Mouse (Mus musculus): Measurements from ENCODE around the gene Sufu. TPM values are rescaled to one million over a fixed set of nuclear protein-coding genes. Genes with fewer than 3 reads are reported as not detected.

The Sufu gene
- total RNA-seq, 2 experiments from 2014 or later, result 17.0 to 19.1 TPM

DNA sequence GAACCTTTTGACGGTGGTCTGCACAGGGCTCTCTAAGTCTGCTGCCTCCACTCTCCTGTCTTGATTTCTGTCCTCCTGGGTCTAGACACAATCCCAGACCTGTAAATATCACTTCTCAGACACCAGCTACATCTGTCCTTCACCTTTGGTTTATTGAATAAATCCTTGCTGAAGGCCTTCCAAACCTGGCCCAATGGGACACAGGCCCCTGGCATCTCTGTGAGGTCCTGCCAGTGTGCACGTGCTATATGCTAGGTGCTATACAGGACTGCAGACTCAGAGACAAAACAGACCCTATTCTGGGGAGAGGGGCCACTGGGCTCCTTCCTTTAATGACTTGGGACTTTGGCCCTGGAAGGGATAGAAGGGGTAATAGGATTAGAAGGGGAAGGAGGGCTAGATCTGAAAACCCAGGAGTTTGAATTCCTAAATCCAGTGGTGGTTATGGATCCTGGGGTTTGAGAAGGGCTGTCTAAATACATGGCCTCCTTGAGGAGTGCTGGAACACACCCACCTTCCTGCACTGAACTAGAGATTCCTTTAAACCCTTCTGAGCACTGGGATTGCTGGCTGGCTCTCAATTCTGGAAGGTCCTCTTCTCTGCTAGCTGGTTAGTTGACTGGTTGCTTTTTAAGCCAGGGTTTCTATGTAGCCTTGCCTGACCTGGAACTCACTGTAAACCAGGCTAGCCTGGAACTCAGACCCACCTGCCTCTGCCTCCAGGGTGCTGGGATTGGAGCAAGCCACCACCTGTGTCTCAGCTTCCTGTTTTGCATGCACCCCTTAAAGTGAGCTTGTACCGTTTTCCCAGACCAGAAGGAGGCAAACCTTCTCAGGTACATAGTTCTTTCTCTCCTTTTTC is 120.2 kb downstream of the Sufu start:
- DNase-seq, result no peak

DNA sequence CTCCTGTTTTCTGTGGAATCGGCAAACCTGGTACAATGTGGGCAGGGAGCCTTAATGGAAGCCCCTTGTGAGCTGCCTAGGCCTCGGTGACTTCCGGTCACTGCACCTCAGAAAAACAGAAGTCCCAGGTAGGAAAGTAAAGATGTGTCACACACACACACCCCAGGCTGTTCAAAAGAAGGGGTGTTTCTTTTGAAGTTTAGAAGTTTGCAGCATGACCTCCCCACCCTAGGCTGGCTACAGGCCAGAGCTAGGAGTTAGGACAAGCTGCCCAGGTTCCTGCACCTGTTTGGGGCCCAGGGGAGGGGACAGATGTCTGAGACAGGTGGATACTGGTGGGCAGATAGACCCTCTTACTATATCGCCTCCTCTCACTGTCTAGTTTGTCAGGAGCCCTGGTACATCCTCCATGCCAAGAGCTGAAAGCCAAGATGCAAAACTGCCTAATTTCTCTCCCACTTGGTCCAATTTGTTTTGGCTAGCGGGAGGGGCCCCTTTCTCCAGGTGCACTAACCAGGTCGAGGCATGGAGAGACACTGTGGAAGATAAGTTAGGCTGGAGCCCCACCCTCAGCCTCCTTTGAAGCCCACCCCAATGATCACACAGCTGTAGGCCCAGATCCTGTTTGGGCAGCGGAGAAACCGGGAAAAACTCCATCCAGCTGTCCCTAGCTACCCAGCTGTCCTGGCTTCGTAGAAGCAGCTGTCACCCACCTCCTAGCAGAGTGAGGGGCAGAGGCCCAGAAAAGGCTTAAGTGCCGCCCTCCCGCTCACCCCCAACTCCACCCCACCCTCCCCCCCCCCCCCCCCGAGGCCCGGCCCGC is 121.0 kb downstream of the Sufu start:
- DNase-seq, result no peak

DNA sequence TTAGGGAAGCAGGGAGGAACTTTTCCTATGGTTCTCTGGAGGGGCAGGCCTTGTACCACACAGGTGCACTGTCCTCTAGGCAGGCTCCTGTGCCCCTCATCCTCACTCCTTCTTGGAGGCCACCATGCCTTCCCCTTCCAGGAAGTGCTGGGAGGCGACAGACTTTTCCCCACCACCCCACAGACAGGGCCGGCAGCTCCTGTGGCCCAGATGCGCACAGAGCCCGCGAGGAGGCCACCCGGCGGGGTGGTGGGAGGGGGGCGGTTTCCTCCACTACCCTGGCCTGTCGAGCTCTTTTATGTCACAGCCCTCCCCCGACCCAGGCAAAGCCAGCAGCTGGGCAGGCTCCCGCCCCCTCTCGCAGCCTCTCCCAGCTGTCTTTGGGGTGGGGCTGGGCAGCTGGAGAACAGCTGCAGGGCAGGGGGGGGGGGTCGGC is 121.7 kb downstream of the Sufu start:
- peak; percentile 65 for DNase-seq

DNA sequence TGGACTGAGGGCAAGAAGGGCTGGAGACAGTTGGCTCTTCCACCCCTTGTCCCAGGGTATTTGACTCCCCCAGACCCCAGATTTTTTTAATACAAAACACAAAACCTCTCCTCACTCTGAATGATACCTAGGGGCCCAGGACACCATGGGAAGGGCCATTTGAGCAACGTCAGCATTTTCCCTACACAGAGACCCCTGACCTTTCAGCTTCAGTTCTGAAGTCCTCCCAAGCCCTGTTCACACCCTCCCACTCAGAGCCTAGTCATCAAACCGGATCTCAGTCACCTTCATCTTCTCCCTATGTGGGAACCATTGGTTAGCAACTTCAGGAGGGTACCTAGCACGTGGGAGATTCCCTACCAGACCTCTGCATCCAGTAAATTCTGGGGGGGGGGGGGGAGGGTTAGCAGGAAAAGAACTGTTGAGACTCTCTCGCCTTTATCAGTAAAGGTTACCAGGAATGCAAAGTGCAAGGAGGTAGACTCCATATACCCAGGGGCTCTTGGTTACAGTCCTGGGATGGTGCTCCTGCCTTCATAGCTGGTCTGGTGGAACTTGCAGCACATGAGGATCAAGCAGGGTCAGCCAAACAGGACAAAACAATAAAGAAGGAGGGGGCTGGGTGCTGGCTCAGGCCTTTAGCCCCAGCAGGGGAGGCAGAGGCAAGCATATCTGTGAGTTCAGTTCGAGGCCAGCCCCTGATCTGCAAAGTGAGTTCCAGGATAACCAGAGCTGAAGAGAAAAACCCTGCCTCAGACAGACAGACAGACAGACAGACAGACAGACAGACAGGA is 122.3 kb downstream of the Sufu start:
- no peak for DNase-seq

DNA sequence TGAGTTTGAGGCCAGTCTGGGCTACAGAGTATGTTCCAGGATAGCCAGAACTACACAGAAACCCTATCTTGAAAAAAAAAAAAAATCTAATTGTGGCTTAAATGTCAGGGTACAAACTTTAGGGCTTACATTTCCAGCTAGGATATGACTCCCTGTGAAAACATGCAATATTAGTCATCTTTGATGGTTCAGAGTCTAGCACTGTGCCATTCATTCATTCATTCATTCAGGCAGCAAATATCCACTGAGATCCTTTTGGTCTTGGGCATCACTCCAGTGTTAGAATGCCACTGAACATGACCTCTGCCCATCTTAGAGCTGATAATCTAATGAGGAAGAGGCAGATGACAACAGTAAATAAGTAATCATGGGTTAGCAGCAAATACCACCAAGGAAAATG is 125.0 kb downstream of the Sufu start:
- DNase-seq, result no peak

DNA sequence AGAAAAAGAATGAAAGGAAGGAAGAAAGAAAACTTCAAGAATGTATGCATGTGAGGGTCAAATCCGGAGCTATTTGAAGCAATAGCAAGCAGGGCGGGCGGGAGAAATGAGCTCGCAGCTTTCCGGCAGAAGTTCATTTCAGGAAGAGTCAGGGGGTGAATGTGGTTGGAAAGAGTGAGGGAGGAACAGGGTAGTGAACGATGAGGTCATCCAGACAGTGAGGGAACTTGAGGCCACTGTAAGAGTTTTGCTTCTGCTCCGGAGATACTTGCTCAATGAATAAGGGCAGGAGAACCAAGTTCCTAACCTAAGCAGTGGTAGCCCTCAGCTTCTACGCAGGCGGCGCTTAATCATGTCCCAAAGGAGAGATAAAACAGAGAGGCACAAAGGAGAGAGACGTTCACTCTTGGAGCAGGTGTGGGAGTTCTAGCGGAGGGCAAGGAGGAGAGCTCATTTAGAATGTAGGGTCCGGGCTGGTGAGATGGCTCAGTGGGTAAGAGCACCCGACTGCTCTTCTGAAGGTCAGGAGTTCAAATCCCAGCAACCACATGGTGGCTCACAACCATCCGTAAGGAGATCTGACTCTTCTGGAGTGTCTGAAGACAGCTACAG is 125.8 kb downstream of the Sufu start:
- DNase-seq, result peak; percentile 17

DNA sequence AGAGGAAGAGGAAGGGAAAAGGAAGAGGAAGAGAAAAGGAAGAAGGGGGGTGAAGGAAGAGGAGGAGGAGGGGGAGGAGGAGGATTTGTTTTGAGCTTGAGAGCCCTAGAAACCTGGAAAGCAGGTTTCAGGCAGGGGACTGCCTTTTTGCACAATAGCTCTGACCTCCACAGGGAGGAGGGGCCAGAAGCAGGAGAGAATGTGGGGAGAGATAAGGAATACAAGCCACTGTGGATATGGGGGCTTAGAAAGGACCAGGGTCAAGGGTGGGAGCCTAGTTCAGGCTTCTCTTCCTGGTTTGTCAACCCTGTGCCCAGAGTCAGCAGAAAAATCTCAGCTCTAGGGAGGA is 126.4 kb downstream of the Sufu start:
- DNase-seq, result no peak

DNA sequence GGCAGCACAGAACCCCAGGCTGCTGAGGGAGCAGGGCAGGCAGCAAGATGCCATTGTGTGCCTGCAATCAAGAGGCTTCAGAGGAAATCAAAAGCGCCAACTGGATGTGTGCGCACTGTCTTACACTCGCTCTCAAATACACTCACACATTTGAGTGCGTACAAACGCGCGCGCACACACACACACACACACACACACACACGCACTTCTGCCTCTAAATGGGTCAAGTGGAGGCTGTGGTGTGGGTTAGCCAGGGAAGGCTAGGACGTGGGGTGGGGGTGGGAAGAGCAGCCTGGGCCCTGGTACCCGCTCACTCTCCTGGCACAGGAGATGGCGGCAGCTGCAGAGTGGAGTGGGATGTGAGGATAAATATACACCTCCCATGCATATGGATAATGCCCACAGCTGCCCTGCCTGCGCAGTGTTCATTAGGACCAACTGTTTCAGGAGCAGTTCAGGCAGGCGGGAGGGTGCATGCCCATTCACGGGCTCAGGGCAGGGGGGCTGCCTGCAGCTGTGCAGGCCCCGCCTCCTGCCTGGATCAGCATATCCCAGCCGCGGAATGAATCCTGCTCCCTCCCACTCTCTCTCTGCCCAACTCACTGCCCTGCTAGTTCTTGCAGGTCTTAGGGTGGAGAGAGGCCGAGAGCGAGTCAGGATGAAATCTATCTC is 126.9 kb downstream of the Sufu start:
- peak; percentile 76 for DNase-seq

DNA sequence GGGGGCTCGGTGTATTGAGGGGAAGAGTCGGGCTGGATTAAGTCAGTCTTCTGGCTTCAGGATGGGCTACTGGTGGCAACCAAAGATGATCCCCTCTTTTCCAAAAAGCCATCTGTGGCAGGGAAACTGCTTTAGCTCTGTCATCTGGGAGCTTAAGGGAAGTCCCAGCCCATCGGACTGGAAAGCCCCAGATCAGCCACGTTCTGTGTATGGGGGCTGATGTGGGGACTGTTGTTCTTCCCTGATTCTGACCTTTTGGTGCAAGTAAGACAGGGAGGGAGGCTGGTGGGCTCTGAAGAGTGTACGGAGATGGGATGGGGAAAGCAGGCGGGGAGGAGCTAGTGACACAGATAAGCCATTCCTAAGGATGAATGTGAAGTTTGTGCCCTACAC is 127.5 kb downstream of the Sufu start:
- no peak for DNase-seq

DNA sequence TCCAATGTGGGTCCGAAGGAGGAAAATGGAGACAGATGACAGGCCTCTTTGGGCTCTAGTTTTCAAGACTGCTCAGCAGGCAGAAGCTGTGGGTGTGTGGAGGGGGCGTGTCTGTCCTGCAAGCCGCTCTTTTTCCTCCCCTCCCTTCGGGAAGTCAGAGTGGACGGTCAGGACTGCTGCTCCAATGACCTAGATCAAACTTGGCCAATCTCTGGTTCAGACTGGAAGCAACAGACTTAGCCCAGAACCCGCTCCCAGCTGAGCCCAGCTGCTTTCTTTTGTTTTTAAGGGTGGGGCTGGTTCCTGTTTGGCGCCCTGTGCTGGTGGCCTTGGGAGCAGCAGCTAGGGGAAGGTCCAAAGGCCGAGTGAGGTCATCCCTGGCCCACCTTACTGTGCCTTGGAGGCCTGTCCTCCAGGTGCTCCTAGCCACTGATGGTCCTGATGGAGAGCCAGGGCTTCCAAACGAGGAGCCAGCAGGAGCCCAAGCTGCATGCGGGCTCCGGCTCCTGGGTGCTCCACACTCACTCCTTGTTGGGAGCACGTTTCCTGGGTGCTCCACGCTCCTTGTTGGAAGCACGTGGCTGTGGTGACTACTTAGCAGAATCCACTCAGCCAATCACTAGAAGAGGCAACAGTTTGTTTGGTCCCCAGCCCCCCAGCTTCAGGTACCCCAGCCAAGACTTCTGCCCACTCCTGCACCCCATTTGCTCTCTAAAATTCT is 128.1 kb downstream of the Sufu start:
- peak; percentile 83 for DNase-seq

DNA sequence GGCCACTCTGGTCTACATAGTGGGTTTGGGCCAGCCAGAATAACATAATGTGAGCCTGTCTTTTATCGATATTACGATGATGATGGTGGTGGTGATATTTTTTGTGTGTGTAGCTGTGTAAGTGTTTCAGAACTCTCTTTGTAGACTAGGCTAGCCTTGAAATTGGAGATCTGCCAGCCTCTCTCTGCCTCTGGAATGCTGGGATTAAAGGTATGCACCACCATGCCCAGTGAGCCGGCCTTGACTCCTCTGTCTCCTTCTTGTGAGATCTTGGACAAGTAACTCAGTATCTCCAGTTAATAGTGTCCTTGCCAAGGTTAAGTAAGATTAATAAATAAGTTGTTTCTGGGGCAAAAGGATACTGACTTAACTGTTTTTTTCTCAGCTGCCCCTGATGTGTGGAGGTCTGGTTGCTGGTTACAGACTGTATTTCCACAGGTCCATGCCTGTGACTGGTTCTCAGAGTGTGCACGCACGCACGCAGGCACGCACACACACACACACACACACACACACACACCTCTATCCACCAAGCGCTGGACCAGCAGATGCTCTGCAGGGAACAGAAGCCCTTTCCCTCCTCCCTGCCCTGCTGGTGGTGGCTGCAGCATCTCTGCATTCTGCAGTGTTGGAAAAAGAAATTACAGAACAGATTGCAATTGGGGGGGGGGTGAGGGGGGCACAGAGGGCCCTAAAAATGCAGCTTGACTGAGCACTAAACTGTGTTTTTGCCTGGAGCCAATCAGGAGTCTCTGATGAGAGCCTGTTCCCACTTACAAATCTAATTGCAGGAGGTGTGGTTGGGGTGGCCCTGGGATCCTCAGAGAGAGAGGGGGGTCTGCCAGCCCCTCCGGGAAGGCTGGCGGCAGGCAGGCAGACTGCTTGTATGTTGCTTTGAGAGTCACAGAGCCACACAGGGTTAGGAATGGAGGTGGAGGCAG is 129.3 kb downstream of the Sufu start:
- no peak for DNase-seq

DNA sequence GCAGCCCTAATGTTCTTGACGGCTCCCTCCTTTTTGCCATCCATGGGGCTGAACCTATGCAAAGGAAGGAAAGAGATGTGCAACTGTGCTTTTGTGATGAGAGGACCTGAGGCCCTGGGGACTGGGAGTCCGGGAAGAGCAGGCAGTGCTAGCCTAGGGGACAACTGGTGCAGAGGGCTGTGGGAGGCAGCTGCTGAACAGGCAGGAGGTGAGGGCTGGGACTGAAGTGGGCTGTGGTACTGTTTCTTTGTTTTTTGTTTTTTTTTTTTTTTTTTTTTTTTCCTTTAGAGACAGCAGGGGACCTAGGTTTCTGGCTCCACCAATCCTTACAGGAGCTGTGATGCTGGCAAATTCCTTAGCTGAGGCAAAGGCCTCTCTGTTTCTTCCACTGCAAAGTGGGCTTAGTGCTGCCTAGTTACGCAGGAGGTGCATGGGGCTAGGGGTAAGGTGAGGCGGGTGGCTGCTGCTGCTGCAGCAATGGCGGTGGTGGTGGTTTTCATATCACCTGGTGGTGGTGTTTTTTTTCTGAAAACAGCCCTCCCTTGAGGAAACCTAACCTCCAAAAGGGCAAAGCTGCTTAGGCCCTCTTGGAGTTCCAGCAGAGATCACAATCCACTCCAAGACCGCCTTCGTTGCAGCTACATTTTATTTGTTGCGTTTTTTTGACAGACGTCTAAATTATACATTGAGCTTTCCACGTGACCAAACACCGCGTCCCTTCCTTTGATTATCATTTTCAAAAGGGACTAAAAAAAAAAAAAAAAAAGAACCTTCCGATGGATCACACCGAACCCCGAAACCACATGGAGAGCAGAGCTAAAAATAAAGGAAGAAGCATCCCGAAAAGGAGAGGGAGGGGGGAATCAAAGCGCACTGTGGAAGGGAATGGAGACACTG is 131.2 kb downstream of the Sufu start:
- DNase-seq, result no peak

DNA sequence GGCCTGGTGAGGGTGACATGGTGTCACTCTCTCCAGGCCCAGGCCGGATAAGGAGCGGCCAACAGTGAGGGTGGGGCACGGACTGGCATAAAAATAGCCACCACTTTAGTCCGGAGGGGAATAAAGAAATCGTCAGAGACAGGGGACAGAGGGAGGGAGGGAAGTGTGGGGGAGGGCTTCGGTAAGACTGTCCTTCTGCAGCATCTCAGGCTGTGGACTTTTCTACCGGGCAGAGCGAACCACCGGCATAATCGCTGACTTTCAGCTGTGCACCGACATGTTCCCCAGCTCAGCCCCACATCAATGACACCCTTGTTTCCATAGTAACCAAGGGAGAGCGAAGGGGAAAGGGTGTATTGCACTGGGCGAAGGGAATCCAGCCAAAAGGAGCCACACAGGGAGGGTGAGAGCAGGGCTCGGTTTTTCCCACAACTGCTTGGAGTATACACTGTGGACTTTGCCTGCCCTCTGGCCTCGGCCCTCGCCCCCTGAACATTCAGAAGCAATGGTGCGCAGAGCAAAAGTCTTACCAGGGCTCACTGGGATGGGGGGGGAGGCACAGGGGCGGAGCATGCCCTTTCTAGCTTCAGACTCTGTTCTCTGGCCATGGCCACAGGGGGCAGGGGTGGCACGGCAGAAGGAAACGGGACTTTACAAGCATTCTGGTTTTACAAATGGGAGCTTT is 132.0 kb downstream of the Sufu start:
- DNase-seq, result peak; percentile 74

DNA sequence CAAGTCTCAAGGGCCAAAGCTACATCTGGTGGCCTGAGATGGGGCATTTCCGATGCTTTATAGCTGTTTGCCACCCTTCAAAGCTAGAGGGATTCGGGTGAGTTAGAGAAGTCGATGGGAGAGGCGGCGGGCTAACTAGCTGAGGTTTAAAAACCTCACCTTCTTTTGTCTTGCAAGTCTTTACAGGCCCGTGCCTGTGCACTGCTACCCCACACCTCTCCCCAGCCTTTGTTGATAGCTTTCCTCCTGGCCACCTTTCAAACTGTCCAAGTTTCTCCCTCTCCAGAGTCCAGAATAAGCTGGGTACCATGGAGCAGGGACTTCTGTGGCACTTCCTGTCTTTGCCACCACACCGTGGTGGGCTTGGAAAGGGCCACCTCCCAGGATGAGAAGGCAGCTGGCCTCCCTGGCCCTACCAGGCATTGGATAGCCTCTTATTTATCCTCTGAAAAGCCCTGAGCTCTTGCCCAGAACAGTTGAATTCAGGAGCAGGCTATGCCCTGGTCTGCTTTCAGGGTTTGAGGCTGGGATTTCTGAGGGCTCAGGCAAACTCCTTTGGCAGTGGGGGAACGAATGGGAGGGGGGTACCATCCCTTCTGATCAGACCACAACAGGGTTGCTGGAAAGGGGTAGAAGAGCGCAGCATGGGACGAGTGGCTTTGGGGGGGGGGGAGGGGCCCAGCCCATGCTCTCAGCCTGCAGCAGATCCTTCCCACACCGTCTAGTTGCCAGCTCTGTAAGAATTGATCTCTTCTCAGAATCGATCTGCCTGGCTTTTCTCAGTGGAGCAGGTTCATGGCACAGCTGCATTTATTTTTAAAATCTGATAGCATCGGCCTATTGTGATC is 133.1 kb downstream of the Sufu start:
- DNase-seq, result no peak

DNA sequence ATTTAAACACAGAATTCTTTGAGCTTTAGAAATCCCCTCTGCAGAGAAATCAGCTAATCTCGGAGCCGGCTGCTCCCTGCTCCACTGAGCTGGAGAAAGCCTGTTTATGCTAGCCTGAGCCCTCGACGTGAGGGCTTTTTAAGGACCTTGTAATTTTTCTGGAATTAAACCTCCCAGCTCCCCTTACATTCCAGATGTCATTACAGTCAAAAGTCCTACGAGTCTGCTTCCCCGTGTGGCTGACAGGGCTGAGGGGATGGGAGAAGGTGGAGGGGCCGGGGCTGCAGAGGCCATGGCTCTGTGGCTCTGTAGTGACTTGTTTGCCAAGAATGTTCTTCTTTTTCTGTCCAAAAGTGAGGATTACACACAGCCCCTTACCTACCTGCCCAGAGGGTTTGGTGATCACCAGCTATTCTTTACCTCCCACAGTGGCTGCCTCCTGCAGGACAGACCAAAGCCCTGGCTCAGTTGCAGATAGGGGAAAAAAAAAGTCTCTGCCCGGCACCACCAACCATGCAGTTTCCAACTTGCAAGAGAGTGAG is 133.8 kb downstream of the Sufu start:
- no peak for DNase-seq

DNA sequence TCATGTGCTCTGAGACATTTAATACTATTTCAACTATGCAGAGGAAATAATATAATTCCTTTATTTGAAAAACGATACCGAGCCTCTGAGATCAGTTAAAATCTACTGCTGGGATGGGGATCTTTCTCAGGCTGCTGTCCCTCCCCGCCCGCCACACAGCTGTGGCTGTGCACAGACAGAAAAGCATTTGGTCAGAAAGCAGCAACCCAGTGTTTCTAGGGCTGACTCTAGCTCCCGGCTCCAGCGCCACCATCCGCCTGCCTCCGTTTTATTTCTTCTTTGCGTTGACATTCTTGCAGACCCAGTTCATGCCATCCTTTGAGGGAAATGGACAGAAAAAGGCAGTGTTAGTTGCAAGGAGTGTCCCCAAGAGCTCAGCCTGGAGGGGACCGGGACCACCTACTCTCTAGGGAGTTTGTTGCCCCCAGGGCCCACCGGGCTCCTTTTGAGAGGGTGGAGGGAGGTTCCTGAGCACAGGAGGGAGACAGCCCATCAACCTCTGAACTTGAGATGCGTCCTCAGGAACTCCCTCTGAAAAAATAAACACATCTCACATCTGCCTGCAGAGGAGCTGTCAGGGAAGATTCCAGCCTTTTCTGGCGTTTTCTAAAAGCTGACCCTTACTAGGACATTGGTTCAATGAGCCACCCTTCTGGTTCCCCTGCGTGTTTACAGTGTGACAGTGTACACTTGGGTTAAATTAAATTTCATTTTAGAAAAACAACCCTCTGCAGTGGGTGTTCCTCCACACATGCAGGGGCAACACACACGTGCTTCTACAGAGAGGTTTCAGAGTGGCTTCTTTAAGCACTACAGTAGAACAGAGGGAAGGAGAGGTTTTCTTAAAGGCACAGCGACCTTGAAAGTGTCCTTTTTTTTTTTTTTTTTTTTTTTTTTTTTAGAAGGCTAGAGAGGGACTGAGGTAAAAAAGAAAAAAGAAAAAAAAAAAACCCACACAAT is 134.7 kb downstream of the Sufu start:
- DNase-seq, result peak; percentile 50

Data from heart, postnatal 4 days (tissue).